Mouse (Mus musculus) cortical plate, adult 2 months (tissue): Measurements from ENCODE around the gene Gm17018. TPM values are rescaled to one million over a fixed set of nuclear protein-coding genes. Genes with fewer than 3 reads are reported as not detected.

Source experiments
- H3K27ac ChIP-seq: fragments of 200-500 bp; 2 replicates; pipeline ENCODE4 v1.5.1; 2012; ENCODE audit warnings: low read length, control low read depth, inconsistent platforms; ENCODE audit not compliant: insufficient read depth
- H3K4me1 ChIP-seq: fragments of 200-500 bp; 2 replicates; pipeline ENCODE4 v1.6.1; 2011; ENCODE audit warnings: low read length; ENCODE audit not compliant: control insufficient read depth, insufficient read depth
- H3K4me3 ChIP-seq: fragments of 200-500 bp; 2 replicates; pipeline ENCODE4 v1.5.1; 2011; ENCODE audit warnings: mild to moderate bottlenecking, low read length, control low read depth; ENCODE audit not compliant: insufficient read depth
- CTCF ChIP-seq: fragments of 200-500 bp; IDR thresholded peaks from 2 replicates; pipeline ENCODE4 v1.5.1; 2011; ENCODE audit warnings: mild to moderate bottlenecking, control low read depth, low read length; ENCODE audit not compliant: insufficient read depth; ENCODE audit errors: extremely low read depth
- POLR2A ChIP-seq: fragments of 200-500 bp; IDR thresholded peaks from 2 replicates; pipeline ENCODE4 v1.6.1; 2011; ENCODE audit warnings: mild to moderate bottlenecking, low read length, control low read depth; ENCODE audit not compliant: insufficient read depth; ENCODE audit errors: extremely low read depth
- polyA plus RNA-seq: library from polyadenylated mRNA; depleted of rRNA; stranded (reverse); fragments of >200 nt; gene quantifications from 2 replicates; pipeline ENCODE4 v1.2.3, GENCODE M21; 2012

Gene Gm17018
- polyA plus RNA-seq, 1 experiment, result 54.5 TPM

DNA sequence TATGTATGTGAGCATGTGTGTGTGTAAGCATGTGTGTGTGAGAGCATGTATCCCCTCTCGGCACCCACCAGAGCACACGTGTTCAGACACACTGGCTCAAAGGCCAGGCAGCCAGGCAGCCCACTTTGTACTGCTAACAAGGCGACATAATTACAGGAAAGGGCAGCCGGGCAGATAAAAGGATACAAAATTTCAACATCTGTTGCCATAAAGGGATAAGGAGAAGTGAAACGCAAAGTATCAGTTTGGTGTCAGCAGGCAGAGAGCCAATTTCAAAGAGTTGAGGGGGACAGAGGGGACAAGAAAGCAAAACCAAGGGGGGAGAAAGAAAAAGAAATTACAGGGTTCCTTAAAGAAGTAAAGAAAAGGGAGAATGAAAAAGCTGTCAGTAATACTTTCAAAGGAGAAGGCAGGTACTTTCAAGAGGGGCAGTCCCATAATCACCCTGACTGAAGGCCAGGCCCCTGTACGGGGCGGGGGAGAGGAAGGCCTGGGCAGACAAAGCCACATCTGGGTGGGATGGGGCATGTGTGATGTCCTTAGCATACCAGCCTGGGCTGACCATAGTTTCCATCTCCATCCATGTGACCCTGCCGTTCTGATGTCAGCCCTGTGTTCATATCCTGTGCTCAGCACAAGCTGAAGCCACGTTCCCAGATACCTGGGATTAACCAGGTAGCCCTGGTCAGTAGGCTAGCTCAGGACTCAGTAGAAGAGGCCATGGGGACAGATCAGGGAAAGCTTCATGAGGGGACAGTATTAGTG lies 24.6 kb downstream of the Gm17018 start:
- Histone ChIP-seq H3K4me3 (no peak overlapping the region), H3K4me1 (no peaks in the 10 kb centered on the region), H3K27ac (no peak overlapping the region)
- TF ChIP-seq POLR2A, result no peak
- TF ChIP-seq CTCF, result no peak

GRCm38 (mm10) chr19:45586850-45587249 lies 26.4 kb downstream of the Gm17018 start:
- no peaks in the 10 kb centered on the region for H3K4me1 ChIP-seq
- no peak overlapping the region for H3K27ac ChIP-seq
- no peak for TF ChIP-seq POLR2A
- TF ChIP-seq CTCF, result no peak
- no peak overlapping the region for H3K4me3 ChIP-seq

DNA sequence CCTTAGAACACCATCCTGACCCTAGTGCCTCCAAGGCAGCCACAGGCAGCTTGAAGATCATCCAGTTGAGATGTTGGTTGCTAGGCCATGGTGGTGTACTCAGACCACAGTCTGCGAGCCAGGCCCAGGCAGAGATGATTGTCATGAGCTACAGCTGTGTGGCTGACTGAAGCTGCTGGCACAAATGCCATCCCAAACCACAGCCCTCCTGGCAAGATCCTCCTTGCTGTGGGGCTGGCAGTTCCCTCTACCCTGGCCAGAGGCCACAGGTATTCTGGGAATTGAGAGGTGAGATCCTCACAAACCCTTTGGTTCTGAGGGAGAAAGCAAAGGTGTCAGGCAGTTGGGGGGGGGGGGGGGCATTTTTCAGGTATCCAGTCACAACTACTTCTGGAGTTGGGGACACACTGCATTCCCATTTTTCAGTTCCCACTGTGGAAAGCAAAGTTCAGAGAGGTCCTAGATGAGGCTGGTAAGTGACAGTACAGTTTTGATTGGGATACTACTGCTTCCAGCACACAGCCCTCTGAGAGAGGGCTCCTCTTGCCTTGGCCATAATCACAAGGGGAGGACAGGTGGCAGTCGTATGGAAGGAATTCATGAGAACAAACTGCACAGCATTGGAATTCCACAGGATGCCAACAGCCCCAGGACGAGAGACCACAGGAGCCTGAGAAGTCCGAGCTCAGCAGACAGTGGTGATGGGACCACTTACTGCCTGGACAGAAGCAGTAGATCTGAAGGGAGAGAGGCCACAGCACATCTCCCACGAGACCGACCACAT lies 27.3 kb downstream of the Gm17018 start:
- H3K27ac ChIP-seq, result no peak overlapping the region
- H3K4me1 ChIP-seq, result no peaks in the 10 kb centered on the region
- TF ChIP-seq CTCF, result no peak
- TF ChIP-seq POLR2A, result no peak
- no peak overlapping the region for H3K4me3 ChIP-seq

GRCm38 (mm10) chr19:45589761-45590160 lies 29.3 kb downstream of the Gm17018 start:
- Histone ChIP-seq H3K4me1 (no peaks in the 10 kb centered on the region), H3K4me3 (no peak overlapping the region), H3K27ac (no peak overlapping the region)
- no peak for TF ChIP-seq POLR2A
- no peak for TF ChIP-seq CTCF

DNA sequence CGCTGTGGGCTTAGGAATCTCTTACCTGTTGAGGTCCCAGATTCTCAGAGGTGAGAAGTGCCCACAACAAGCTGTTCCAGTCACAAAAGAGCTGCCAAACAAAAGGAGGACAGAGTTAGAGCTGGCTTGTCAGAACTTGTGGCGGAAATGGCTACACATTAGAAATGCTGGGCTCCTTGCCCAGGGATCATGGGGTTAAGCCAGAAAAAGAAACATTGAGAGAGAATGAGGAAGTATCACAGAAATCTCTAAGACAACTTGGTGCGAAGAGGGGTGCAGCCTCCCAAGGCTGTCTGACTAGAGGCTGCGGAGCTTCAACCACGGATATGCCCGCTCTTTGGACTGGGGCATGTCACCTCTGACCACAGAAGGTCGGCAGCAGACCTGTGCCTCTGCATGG lies 31.3 kb downstream of the Gm17018 start:
- TF ChIP-seq POLR2A (no peak), CTCF (no peak)

DNA sequence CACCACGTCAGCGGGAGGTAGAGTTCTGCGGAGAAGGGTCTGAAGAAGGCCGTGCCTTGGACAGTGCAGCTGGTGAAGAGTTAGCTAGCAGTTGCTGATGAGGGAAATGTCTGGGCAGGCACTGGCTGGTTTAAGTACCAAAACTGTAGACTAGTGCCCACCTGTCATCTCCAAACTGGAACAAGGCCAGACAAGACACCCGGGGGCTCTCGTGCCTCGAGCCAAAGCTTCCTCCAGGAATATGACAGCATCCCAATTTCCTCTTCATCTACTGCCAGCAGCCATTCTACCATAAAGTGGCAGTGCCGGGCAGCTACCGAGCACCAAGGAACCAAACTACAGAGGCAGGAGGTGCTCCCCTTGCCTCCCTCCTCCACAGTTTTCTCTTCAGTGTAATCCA lies 32.5 kb downstream of the Gm17018 start:
- Histone ChIP-seq H3K27ac (no peak overlapping the region), H3K4me1 (no peaks in the 10 kb centered on the region), H3K4me3 (no peak overlapping the region)
- TF ChIP-seq CTCF (no peak), POLR2A (no peak)

More for the DNA sequence above, 31.3 kb downstream of the Gm17018 start:
- Histone ChIP-seq H3K4me1 (no peaks in the 10 kb centered on the region), H3K27ac (peak overlapping the region; percentile 53; the same call in 1 of the 2 replicates), H3K4me3 (no peak overlapping the region)

GRCm38 (mm10) chr19:45594079-45594478 lies 33.7 kb downstream of the Gm17018 start:
- TF ChIP-seq CTCF (no peak), POLR2A (no peak)
- no peak overlapping the region for H3K4me3 ChIP-seq
- no peak overlapping the region for H3K27ac ChIP-seq
- no peaks in the 10 kb centered on the region for H3K4me1 ChIP-seq

GRCm38 (mm10) chr19:45595481-45595880 lies 35.1 kb downstream of the Gm17018 start:
- Histone ChIP-seq H3K4me3 (no peak overlapping the region), H3K27ac (no peak overlapping the region), H3K4me1 (no peaks in the 10 kb centered on the region)
- TF ChIP-seq POLR2A, result no peak
- TF ChIP-seq CTCF, result no peak

- Histone ChIP-seq H3K27ac (no peak overlapping the region), H3K4me3 (no peak overlapping the region), H3K4me1 (no peaks in the 10 kb centered on the region)
- TF ChIP-seq POLR2A, result no peak
- TF ChIP-seq CTCF, result no peak
These were observed 35.6 kb downstream of the Gm17018 start for GRCm38 (mm10) chr19:45596019-45596418.
